Mouse (Mus musculus): ENCODE results near the gene Parvg. TPM values are rescaled to one million over a fixed set of nuclear protein-coding genes. Genes with fewer than 3 reads are reported as not detected.

The Parvg gene
- total RNA-seq (2012; rRNA removed) (58.8 and 67.5 TPM in 2 replicates), polyA plus RNA-seq (2012; ENCODE audit: insufficient read depth in 1 of 2, insufficient read length in 2 of 2, low read depth in 1 of 2, low replicate concordance in 2 of 2, missing spikeins in 1 of 2) (100 to 1,000 TPM in 1 of 2 experiments, not detected in 1; 142 TPM)

DNA sequence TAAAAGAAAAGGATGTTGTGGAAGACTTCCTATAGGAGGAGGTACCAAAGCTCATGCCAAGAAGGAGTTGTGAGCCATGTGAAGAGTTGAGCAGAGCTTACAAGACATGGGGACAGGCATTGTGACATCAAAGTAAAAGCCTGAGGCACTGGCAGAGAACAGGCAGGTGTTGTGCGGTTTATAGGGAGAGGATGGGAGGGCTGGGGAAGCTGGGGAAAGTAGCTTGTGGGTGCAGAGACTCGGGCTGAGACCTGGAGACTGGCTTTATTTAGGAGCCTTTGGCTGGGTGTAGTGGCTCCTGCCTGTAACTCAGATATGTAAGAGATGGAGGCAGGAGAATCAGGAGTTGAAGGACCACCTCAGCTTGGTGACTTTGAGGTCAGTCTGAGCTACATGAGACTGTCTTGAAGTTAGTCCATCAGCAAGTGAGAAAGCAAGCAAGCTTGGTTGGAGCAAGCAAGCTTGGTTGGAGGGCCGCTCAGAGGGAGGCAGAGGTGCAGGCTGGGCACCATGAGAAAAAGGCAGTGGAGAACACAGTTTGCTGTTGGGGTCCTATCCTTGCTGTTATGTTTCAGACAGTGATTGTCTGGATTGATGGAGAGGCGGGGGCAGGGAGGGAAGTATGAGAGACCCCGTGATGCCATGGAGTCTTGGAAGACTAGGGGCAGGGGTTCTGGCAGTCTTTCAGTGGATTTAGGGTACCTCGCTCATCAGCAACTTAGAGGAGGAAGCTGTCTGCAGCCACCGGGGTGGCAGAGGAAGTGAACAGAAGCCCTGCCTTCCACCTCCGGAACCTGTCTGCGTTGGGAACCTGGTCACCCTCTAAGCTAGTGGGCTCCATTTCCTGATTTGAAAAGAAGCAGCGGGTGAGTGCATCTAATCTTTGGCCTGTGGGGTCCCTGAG, at the start of gene Parvg:
Gene Parvg (plus strand): TSS at position 61 of the 904 bp plus-strand sequence.
- H3K4me1 ChIP-seq (ENCODE audit: control insufficient read depth in 1 of 2, insufficient read depth in 2 of 2, low read length in 2 of 2): peaks cover 2 to 14% of the 10 kb centered on the region in 2 experiments; a peak in 3 of 4 replicates
- peak within 1 kb of the TSS; percentile 70 for H3K27ac ChIP-seq (ENCODE audit: control insufficient read depth, low read depth, low read length)
- peak within 1 kb of the TSS; percentile 87 for H3K9ac ChIP-seq (ENCODE audit: control insufficient read depth, low read depth, low read length, poor library complexity, severe bottlenecking)
- TF ChIP-seq POLR2AphosphoS2 (IDR thresholded peaks at IDR 0.05; ENCODE audit: low read length) (0 out of 2 replicates have a peak, but pooled peaks have one; percentile 31), SIN3A (IDR thresholded peaks at IDR 0.05; ENCODE audit: low read length) (peak; percentile 70; the same call in 1 of the 2 replicates), POLR2A (IDR thresholded peaks at IDR 0.05; ENCODE audit: control insufficient read depth in 1 of 2, insufficient read depth in 1 of 2, low read depth in 1 of 2, low read length in 2 of 2, poor library complexity in 1 of 2) (peak; percentile 8 to 71; a peak in 3 of 4 replicates), HCFC1 (IDR thresholded peaks at IDR 0.05; ENCODE audit: low read depth, low read length) (peak; percentile 63; the same call in 1 of the 2 replicates), NELFE (IDR thresholded peaks at IDR 0.05; ENCODE audit: low read depth, low read length) (peak; percentile 39; the same call in 1 of the 2 replicates), MAFK (IDR thresholded peaks at IDR 0.05; ENCODE audit: borderline replicate concordance, low read depth, low read length) (no peak), TBP (IDR thresholded peaks at IDR 0.05; ENCODE audit: low read depth, low read length) (0 out of 2 replicates have a peak, but pooled peaks have one; percentile 48), ELF1 (IDR thresholded peaks at IDR 0.05; ENCODE audit: low read depth, low read length) (peak; percentile 70), MEF2A (IDR thresholded peaks at IDR 0.05; ENCODE audit: extremely low read depth, insufficient replicate concordance, low read depth, low read length, poor library complexity, severe bottlenecking) (no peak)
- H3K27me3 ChIP-seq (ENCODE audit: control insufficient read depth in 1 of 2, insufficient read depth in 2 of 2, low read length in 2 of 2): no peaks in the 10 kb centered on the region
- peak within 1 kb of the TSS; percentile 76 to 97 for H3K4me3 ChIP-seq (ENCODE audit: control insufficient read depth in 1 of 2, insufficient read depth in 1 of 2, low read depth in 2 of 2, low read length in 2 of 2)
- H3K9me3 ChIP-seq (replicated peaks; ENCODE audit: insufficient read depth, low read length): no peaks in the 10 kb centered on the region
- peaks cover 20% of the 10 kb centered on the region for H3K79me2 ChIP-seq (ENCODE audit: control insufficient read depth, insufficient read depth, low read length, poor library complexity)
- H3K36me3 ChIP-seq (ENCODE audit: control insufficient read depth in 1 of 2, insufficient read depth in 2 of 2, low read length in 2 of 2): peaks cover 4 to 5% of the 10 kb centered on the region in 2 experiments; a peak in 3 of 4 replicates
- peak; percentile 82 for DNase-seq (ENCODE audit: low read depth, low spot score)

DNA sequence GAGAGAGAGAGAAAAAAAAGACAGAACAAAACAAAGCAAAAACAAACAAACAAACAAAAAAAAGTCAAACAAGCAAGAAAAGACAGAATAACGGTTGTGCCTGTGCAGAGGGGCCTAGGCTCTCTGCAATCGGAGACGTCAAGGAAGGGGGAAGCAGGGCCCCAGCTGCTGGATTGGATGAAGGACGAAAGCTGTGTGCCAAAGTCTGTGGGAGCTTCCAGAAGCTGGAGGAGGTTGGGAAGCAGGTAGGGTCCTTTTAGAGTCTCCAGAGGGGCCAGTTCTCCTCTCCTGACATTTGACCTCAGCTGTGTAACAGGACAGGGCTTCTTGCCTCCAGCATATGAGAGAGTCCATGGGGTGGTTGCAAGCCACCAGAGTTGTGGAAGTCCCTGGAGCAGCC, 47.8 kb upstream of the Parvg start:
- no peak for TF ChIP-seq ZKSCAN1 (IDR thresholded peaks at IDR 0.05; ENCODE audit: low read depth, low read length)
- TF ChIP-seq MAZ (IDR thresholded peaks at IDR 0.05; ENCODE audit: low read depth, low read length): no peak
- no peak for TF ChIP-seq CHD1 (IDR thresholded peaks at IDR 0.05; ENCODE audit: low read depth, low read length)
- no peak for TF ChIP-seq KAT2A (conservative IDR thresholded peaks at IDR 0.05; ENCODE audit: low read depth, low read length)
- TF ChIP-seq JUND (IDR thresholded peaks at IDR 0.05; ENCODE audit: low read depth, low read length): no peak
- no peak for TF ChIP-seq TAL1 (IDR thresholded peaks at IDR 0.05; ENCODE audit: low read length)
- no peak for TF ChIP-seq MYC (IDR thresholded peaks at IDR 0.05; ENCODE audit: low read depth, low read length)
- no peak for TF ChIP-seq E2F4 (IDR thresholded peaks at IDR 0.05; ENCODE audit: borderline replicate concordance, low read depth, low read length)
- TF ChIP-seq RAD21 (IDR thresholded peaks at IDR 0.05; ENCODE audit: low read depth, low read length): no peak
- no peak for TF ChIP-seq GATA1 (IDR thresholded peaks at IDR 0.05; ENCODE audit: low read depth, low read length)
- no peak for TF ChIP-seq NELFE (IDR thresholded peaks at IDR 0.05; ENCODE audit: low read depth, low read length)
- no peak for TF ChIP-seq ZMIZ1 (IDR thresholded peaks at IDR 0.05; ENCODE audit: low read depth, low read length)
- no peak for TF ChIP-seq MXI1 (IDR thresholded peaks at IDR 0.05; ENCODE audit: low read depth, low read length)
- no peak for TF ChIP-seq USF2 (IDR thresholded peaks at IDR 0.05; ENCODE audit: borderline replicate concordance in 1 of 2, insufficient read depth in 1 of 2, low read depth in 1 of 2, low read length in 2 of 2)
- TF ChIP-seq ZC3H11A (IDR thresholded peaks at IDR 0.05; ENCODE audit: low read depth, low read length): no peak
- no peak for TF ChIP-seq MAX (IDR thresholded peaks at IDR 0.05; ENCODE audit: low read length)
- no peak for TF ChIP-seq CHD2 (IDR thresholded peaks at IDR 0.05; ENCODE audit: low read length)
- no peak for TF ChIP-seq TBP (IDR thresholded peaks at IDR 0.05; ENCODE audit: low read depth, low read length)
- TF ChIP-seq TCF12 (IDR thresholded peaks at IDR 0.05; ENCODE audit: low read depth, low read length): no peak
- H3K27me3 ChIP-seq (ENCODE audit: control insufficient read depth in 1 of 2, insufficient read depth in 2 of 2, low read length in 2 of 2): no peaks in the 10 kb centered on the region
- no peak overlapping the region for H3K27ac ChIP-seq (ENCODE audit: control insufficient read depth, low read depth, low read length)
- H3K36me3 ChIP-seq (ENCODE audit: control insufficient read depth in 1 of 2, insufficient read depth in 2 of 2, low read length in 2 of 2): no peaks in the 10 kb centered on the region
- no peaks in the 10 kb centered on the region for H3K4me1 ChIP-seq (ENCODE audit: control insufficient read depth in 1 of 2, insufficient read depth in 2 of 2, low read length in 2 of 2)
- DNase-seq (ENCODE audit: low read depth, low spot score): no peak
- H3K79me2 ChIP-seq (ENCODE audit: control insufficient read depth, insufficient read depth, low read length, poor library complexity): no peaks in the 10 kb centered on the region
- no peak overlapping the region for H3K4me3 ChIP-seq (ENCODE audit: control insufficient read depth in 1 of 2, insufficient read depth in 1 of 2, low read depth in 2 of 2, low read length in 2 of 2)
- no peaks in the 10 kb centered on the region for H3K9me3 ChIP-seq (replicated peaks; ENCODE audit: insufficient read depth, low read length)
- no peak overlapping the region for H3K9ac ChIP-seq (ENCODE audit: control insufficient read depth, low read depth, low read length, poor library complexity, severe bottlenecking)

Measured in MEL (cell line).